Mouse (Mus musculus): ENCODE measurements around the gene Hba-a1.

DNA sequence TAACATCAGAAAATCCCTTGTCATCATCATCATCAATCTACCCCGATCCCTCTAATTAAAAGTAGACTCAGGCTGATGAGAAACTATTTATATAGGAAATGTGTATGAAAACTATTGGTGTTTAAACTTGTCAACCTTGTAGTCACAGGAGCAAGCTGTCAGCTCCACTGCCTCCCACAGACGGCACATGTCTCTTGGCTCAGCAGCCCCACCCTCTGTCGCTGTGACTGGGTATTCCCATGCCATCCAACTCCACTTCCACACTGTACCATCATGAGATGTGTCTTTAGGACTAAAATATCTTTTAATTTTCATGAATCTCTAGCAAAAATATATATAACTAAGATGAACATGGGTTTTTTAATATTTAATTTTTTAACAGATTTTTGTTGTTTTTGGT, 35.0 kb upstream of the Hba-a1 start:
- TF ChIP-seq CTCF (IDR thresholded peaks at IDR 0.05; ENCODE audit: borderline replicate concordance, insufficient read depth, low read depth, low read length): no peak
- TF ChIP-seq POLR2A (IDR thresholded peaks at IDR 0.05; ENCODE audit: borderline replicate concordance, insufficient read depth, low read length): no peak

Data from cerebellum, adult 2 months (tissue).